Mouse (Mus musculus) Muller cell, postnatal 12 days (primary cell): ENCODE measurements around the gene Sae1.

Experiments
- DNase-seq: peaks from one replicate; pipeline ENCODE4 v3.0.0-alpha.2; 2015; ENCODE audit errors: inconsistent ontology term

The Sae1 gene

GRCm38 (mm10) chr7:16387160-16388041, at the start of gene Sae1:
Sae1 (minus strand) TSS chr7:16387806.
- DNase-seq = peak; percentile 98

- no peak for DNase-seq
These were observed 47.5 kb upstream of the Sae1 start for GRCm38 (mm10) chr7:16435088-16435487.

GRCm38 (mm10) chr7:16433352-16433971, 45.9 kb upstream of the Sae1 start:
- DNase-seq = peak; percentile 57

- peak; percentile 72 for DNase-seq
These were observed 38.6 kb upstream of the Sae1 start for GRCm38 (mm10) chr7:16426129-16426729.

DNA sequence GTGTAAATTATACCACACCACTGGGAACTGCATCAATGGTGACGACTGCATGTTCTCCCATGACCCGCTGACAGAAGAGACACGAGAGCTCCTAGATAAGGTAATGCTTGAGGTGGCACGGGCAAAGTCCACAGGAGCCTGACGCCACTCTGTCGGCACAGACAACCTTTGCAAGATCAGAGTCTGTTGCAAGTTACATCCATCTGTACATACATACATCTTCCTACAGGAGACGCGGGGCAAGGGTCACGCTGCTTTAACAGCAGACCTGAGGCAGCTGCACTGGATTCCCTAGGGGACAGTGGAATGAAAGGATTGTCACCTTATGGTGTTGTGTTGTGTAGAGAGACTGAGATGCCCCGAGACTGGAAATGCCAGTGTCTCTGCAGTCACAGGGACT, 38.1 kb upstream of the Sae1 start:
- DNase-seq = no peak

GRCm38 (mm10) chr7:16423731-16424130, 36.1 kb upstream of the Sae1 start:
- DNase-seq = no peak

DNA sequence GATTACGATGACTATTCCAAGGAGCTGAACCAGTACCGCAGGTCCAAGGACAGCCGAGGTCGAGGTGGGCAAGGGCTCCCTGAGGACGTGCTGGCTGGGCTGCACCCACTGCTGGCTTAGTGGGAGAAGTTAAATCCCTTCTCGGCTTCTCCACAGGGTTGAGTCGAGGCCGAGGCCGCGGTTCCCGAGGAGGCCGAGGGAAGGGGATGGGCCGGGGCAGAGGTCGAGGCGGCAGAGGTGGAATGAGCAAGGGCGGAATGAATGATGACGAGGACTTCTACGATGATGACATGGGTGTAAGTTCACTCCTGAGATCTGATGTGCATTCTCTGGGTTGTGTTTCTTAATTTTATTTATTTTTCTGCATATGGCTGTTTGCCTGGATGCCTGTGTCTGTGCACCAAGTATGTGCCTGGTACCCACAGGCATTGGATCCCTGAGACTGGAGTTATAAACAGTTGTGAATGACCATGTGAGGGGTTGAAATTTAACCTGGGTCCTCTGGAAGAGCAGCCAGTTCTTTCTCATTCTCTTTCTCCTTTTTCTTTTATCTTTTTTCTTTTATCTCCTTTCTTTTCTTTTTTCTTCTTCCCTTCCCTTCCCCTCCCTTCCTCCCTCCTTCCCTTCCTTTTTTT, 34.7 kb upstream of the Sae1 start:
- no peak for DNase-seq

DNA sequence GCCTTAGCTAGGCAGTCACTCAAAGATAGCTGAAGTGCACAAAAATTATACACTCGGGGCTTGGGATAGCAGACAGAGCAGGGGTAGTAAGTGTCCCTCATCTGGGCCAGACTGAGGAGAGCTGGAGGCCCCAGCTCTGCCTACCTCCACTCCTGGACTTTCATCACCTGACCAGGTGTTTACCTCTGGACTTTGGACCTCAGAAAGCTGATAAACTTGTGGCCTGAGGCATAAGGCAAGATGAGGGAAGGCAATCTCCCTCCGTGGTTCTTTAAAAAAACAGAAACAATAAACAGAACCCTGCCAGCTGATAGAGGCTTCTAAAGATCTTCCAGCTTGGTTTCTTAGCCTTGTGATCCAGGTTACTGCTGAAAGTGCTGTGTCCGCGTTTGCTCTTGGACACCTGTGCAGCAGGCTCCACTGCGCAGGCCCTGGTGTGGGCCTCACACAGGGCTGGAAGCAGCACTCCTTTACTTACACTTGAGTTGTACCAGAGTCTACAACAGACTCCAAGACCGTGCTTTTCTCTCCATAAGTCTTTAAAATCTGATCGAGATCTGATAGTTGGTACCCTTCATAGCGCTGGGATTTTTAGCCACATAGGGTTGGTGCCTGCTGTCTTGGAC, 33.0 kb upstream of the Sae1 start:
- no peak for DNase-seq

- no peak for DNase-seq
These were observed 31.1 kb upstream of the Sae1 start for GRCm38 (mm10) chr7:16418713-16419112.

DNA sequence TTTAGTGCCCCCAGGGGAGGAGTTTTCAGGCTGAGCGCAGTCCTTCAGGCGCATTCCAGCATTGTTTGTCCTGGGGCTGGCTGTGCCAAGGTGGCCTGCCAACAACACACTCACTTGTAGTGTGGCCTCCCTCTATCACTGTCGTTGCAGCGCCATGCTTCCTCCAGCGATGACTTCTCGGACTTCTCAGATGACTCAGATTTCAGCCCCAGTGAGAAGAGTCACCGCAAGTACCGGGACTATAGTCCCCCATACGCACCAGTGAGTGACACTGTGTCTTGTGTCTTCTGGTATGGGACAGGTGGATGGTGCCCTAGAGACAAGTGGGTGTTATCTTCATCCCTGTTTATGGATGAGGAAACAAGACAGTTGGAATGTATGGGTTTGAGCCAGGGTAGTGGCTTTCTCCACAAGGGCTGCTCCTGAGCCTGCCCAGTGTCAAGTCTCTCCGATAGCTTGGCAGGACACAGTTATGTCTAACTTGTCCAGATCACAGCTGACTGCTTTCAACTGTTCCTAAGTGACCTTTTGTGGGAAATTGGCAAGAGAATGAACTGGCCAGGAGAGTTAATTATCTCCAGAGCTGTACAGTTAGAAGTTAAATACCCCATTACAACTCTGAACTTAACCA, 29.6 kb upstream of the Sae1 start:
- peak; percentile 91 for DNase-seq

DNA sequence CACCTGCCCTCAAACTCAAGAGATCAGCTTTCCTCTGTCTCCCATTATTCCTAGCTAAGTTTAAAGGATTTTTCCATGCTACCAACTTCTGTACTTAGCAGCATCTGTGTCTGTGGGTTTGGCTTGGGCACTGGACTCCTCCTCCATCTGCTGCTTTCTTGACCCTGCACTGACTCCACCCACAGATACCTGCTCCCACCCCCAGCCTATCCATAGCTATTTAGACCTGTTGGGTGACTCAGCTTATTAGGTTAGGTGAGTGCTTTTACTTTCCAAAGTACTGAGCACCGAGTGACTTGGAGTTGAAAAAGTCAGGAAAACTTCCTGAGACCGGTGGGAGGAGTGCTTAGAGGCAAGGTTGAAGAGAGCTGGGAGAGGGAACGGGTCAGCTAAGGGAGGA, 27.8 kb upstream of the Sae1 start:
- no peak for DNase-seq

GRCm38 (mm10) chr7:16412930-16413329, 25.3 kb upstream of the Sae1 start:
- DNase-seq = no peak

DNA sequence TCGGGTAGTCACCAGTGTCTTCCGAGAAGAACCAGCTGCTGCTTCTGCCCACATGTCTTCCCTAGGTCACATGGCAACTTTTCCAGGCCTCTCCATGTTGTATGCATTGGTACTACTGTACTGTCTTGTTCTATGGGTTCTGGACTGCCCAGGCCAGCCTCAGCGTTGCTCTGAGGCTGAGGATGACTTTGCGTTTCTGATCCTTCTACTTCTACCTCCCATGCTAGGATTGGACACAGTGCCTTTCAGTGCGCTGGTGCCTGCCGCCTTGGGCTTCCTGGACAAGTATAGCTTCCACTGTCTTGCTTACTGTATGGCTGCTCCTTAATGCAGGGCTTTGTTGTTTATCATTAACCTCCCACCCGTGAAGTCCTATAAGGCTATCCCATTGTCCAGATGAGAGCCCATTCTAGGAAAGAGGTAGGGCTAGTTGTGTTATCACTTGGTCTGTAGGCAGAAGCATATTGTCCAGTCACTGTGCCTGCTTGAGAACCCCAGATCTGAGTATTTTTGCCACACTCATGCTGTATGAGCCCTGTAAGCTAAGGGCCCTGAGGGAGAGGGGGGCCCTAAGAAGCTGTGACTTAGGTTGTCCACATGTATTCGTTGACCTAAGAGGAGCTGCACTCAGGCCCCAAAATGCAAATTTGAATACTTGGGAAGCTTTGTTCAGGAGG, 24.8 kb upstream of the Sae1 start:
- DNase-seq = no peak

DNA sequence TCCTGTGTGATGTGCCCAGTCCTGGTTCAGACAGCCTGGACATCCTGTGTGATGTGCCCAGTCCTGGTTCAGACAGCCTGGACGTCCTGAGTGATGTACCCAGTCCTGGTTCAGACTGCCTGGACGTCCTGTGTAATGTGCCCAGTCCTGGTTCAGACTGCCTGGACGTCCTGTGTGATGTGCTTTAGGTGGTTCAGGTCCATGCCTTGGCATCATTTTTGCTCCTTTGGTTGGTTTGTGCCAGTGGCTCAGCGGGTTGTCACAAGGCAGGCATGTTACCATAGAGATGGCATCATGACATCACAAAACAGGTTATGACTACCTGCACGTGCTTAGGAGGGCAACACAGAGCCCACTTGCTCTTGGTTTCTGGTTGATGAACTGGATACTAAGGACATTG, 23.5 kb upstream of the Sae1 start:
- no peak for DNase-seq

DNA sequence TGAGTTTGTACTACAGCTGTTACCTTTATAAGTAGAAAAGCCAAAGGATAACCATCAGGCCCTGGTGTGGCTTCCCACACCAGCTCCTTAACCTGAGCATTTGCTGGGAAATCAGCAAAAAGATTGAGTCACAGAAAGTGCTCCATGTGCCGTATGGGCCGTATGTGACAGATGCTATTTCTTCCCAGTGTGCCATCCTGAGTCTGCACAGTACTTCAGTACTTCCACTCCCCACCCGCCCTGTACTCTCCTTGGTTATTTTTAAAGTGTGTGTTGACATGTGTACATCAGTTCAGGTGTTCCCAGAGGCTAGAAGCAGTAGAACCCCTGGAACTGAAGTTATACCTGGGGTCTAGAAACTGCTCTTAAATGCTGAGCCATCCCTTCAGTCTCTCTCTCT, 19.4 kb upstream of the Sae1 start:
- no peak for DNase-seq

DNA sequence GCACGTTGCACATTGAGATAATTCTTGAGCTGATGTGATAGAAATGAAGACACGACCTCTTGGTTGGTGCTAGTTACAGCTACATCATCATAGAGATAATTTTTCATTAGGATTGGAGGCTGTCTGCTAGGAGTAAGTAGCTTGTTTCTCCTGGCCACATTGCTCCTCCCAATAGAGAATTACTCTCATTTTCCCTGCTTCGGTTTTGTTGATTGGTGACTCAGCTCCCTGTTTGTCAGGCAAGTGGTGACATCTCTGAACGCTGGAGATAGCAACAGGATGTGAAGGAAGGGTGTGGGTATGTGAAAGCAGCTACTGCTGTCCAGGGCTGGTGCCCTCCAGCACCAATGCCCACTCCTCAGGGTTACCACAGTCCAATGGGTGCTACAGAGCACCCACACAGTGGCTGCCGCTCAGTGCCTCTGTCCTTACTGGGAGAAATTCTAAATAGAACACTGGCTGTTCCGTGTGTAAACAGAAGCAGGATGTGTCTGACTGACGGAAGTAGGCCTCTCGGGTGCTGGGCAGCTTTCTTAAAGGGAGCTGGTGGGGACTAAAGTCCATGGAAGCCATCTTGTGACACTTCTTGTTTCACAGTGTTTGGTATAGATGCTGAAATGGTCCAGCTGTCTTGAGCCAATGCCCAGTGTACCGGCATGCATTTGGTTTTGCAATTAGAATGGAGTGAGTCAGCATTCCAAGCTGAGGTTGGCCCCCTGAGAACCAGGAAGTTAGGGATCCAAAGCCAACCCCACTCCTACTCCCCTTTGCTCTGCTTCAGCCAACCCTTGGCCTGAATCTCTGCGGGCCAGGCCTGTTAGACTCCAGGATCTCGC, 18.1 kb upstream of the Sae1 start:
- DNase-seq = peak; percentile 88

DNA sequence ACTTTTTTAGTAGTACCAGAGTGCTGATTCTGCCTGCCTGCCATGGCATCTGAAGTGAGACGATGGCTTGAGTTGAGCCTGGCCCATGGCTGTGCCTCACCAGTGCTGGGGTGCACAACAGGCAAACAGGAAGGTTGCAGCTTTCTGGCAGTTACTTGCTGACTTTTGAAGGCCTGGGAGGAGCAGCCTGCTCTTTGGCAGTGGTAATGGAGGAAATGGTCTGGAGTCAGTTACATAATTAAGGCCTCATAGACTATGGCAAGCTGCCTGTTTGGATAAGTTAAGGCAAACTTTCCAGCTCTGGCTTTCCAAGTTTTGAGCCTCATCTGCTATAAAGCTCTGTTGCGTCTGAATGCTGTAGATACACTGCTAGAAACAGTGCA, 17.5 kb upstream of the Sae1 start:
- DNase-seq = peak; percentile 61

DNA sequence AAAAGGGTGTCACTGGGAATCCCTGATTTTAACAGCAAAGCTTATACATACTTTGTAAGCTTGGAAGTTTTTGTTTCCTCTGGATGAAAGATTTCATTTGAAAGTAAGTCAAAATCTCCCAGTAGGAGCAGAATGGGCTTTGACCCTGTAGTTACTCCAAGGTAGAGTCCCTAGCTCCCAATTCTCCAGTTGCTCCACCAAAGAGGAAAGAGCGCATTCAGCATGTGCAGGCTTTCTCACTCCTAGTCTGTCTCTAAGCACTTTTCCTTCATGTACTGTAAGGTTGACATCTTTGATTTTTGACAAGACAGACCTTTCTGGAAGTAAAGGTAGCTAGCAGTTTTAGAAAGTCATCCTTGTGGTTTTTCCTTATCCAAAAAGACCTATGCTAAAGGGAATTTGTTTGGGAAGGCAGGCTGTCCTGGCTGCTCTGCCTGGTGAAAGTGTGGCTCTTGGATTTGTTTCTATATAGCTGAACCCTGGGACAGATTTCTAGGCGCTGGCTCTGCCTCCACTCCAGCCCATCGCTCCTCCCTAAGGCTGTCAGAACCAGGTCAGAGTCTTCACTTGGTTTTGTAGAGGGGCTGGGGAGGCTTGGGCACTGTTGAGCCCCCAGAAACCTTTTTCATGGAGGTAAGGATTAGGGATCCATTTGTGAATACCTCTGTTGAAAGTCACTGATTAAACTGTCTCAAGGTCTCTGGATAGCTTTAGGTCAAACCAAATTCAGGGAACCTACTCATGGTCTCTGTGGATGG, 16.9 kb upstream of the Sae1 start:
- peak; percentile 20 for DNase-seq
